Mouse (Mus musculus): ENCODE measurements around the gene Zdhhc23. TPM values are rescaled to one million over a fixed set of nuclear protein-coding genes. Genes with fewer than 3 reads are reported as not detected.

Gene Zdhhc23
- polyA plus RNA-seq (2012; rRNA removed), result 0.37 and 0.54 TPM in 2 replicates

GRCm38 (mm10) chr16:43979328-43980109 lies at the start of gene Zdhhc23:
Gene Zdhhc23, minus strand, starts transcription at chr16:43979791.

GRCm38 (mm10) chr16:43926341-43926859 lies 53.2 kb downstream of the Zdhhc23 start, which contains the start of gene Qtrt2:
Gene Qtrt2, minus strand, starts transcription at chr16:43926809.

Other genes starting within 250 kb of the Zdhhc23 start
- not detected in 2 replicates for gene Drd3, start 225.8 kb downstream of the Zdhhc23 start, polyA plus RNA-seq (2012; rRNA removed)
- gene Ccdc191, start 90.0 kb downstream of the Zdhhc23 start, polyA plus RNA-seq (2012; rRNA removed), result 10.3 and 17.4 TPM in 2 replicates
- 60.1 and 62.5 TPM in 2 replicates for gene Qtrt2, start 53.0 kb downstream of the Zdhhc23 start, polyA plus RNA-seq (2012; rRNA removed)
- gene Gramd1c, start 83.6 kb upstream of the Zdhhc23 start, polyA plus RNA-seq (2012; rRNA removed), result 2.1 and 2.7 TPM in 2 replicates
- 36.7 and 43.8 TPM in 2 replicates for gene Atp6v1a, start 159.9 kb upstream of the Zdhhc23 start, polyA plus RNA-seq (2012; rRNA removed)
- gene Naa50, start 160.0 kb upstream of the Zdhhc23 start, polyA plus RNA-seq (2012; rRNA removed), result 46.2 and 55.2 TPM in 2 replicates
- 6.4 and 10.6 TPM in 2 replicates for gene Usf3, start 193.5 kb upstream of the Zdhhc23 start, polyA plus RNA-seq (2012; rRNA removed)